In the genomic region with DNA sequence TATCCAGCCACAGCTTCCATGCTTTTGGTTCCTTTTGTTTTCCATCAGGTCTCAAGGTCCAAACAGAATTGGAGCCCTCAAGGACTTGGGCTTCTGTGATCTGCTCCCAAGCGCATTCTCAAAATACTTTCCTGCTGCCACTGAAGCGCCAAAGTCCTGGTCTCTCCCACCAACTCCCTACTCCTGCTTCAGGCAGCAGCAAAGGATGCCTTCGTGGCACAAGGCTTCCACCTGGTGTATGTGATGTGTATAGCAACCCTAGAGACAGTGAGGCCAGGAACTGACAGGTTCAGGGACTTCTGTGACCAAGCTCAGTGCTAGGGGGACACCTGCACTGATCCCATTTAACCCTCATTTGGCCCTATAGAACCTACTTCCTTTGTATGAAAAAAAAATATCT, we compare ENCODE assay signal across 9 mouse cellular contexts. TPM values are rescaled to one million over a fixed set of nuclear protein-coding genes. Genes with fewer than 3 reads are reported as not detected.
DNase-seq lines count a peak whose midpoint lies in the region; ATAC-seq and TF ChIP-seq lines count a peak whose summit lies in the region.
"Had no signal": no experiment of that assay in that cellular context is flagged by ENCODE, and none has a peak within 500 bp of the region (broad histone marks: within the 10 kb centered on the region; RNA-seq: fewer than 3 reads in every experiment).

No protein-coding gene starts in this region.

- TF ChIP-seq POLR2A in limb, embryonic 14.5 days (IDR thresholded peaks at IDR 0.05; ENCODE audit: borderline replicate concordance, extremely low read depth, insufficient read depth, insufficient read length) = no peak

- no peak for ATAC-seq in hindbrain, embryonic 13.5 days (ENCODE audit: low FRiP score)
- ATAC-seq in hindbrain, embryonic 11.5 days (ENCODE audit: low FRiP score) = 0 out of 2 replicates have a peak, but pooled peaks have one; percentile 33
- no peak; the same call in 1 of the 2 replicates for ATAC-seq in limb, embryonic 14.5 days (ENCODE audit: low FRiP score, low read depth)

- no peaks in the 10 kb centered on the region for H3K9me3 ChIP-seq in hindbrain, embryonic 10.5 days
- no peaks in the 10 kb centered on the region for H3K9me3 ChIP-seq in hindbrain, embryonic 13.5 days
- H3K9me3 ChIP-seq in ES-E14 (ENCODE audit: control insufficient read depth, insufficient read depth, low read depth, low read length) = no peaks in the 10 kb centered on the region
- no peaks in the 10 kb centered on the region for H3K9me3 ChIP-seq in hindbrain, embryonic 11.5 days (ENCODE audit: control insufficient read depth, low read length)
- H3K9me3 ChIP-seq in limb, embryonic 14.5 days (ENCODE audit: control insufficient read depth, low read length) = no peaks in the 10 kb centered on the region

- no peak overlapping the region for H3K4me3 ChIP-seq in hindbrain, embryonic 10.5 days
- H3K4me3 ChIP-seq in hindbrain, embryonic 13.5 days = no peak overlapping the region
- no peak overlapping the region for H3K4me3 ChIP-seq in ES-E14 (ENCODE audit: insufficient read depth in 1 of 2, low read depth in 1 of 2, low read length in 2 of 2, poor library complexity in 1 of 2, severe bottlenecking in 1 of 2)
- H3K4me3 ChIP-seq in hindbrain, embryonic 11.5 days (ENCODE audit: low read depth, low read length) = no peak overlapping the region
- no peak overlapping the region for H3K4me3 ChIP-seq in limb, embryonic 14.5 days (replicated peaks; ENCODE audit: low read length)

- WGBS in hindbrain, embryonic 10.5 days = 14% methylated on average over 3 of the region's 3 CpGs
- WGBS in hindbrain, embryonic 13.5 days = 21% methylated on average over 3 of the region's 3 CpGs
- WGBS in hindbrain, embryonic 11.5 days = 13% methylated on average over 3 of the region's 3 CpGs
- 17% methylated on average over 3 of the region's 3 CpGs for WGBS in limb, embryonic 14.5 days

- H3K9ac ChIP-seq in hindbrain, embryonic 13.5 days = no peak overlapping the region
- no peak overlapping the region for H3K9ac ChIP-seq in ES-E14 (ENCODE audit: insufficient read depth, low read depth, low read length, poor library complexity, severe bottlenecking)
- H3K9ac ChIP-seq in hindbrain, embryonic 11.5 days (ENCODE audit: low read depth, low read length) = no peak overlapping the region
- no peak overlapping the region for H3K9ac ChIP-seq in limb, embryonic 14.5 days (ENCODE audit: low read depth, low read length, severe bottlenecking)

- peaks cover 12% of the 10 kb centered on the region for H3K4me1 ChIP-seq in hindbrain, embryonic 10.5 days (replicated peaks)
- H3K4me1 ChIP-seq in hindbrain, embryonic 13.5 days (replicated peaks) = peaks cover 14% of the 10 kb centered on the region
- no peaks in the 10 kb centered on the region for H3K4me1 ChIP-seq in ES-E14 (ENCODE audit: control insufficient read depth in 2 of 2, insufficient read depth in 2 of 2, low read length in 2 of 2, poor library complexity in 1 of 2)
- no peaks in the 10 kb centered on the region for H3K4me1 ChIP-seq in hindbrain, embryonic 11.5 days (replicated peaks; ENCODE audit: control insufficient read depth, insufficient read depth, low read length)
- no peaks in the 10 kb centered on the region for H3K4me1 ChIP-seq in limb, embryonic 14.5 days (ENCODE audit: control insufficient read depth, insufficient read depth, low read length)

- no peak overlapping the region for H3K27ac ChIP-seq in hindbrain, embryonic 10.5 days
- H3K27ac ChIP-seq in hindbrain, embryonic 13.5 days = no peak overlapping the region
- no peak overlapping the region for H3K27ac ChIP-seq in ES-E14 (ENCODE audit: insufficient read depth, low read depth, low read length, poor library complexity, severe bottlenecking)
- H3K27ac ChIP-seq in hindbrain, embryonic 11.5 days (ENCODE audit: low read depth, low read length) = no peak overlapping the region
- H3K27ac ChIP-seq in limb, embryonic 14.5 days (replicated peaks; ENCODE audit: low read depth, low read length) = no peak overlapping the region

- no peak overlapping the region for H3K4me2 ChIP-seq in hindbrain, embryonic 13.5 days
- no peak overlapping the region for H3K4me2 ChIP-seq in hindbrain, embryonic 11.5 days (replicated peaks; ENCODE audit: low read depth, low read length)
- no peak overlapping the region for H3K4me2 ChIP-seq in limb, embryonic 14.5 days (replicated peaks; ENCODE audit: low read depth, low read length, severe bottlenecking)

- H3K27me3 ChIP-seq in hindbrain, embryonic 10.5 days (ENCODE audit: insufficient read depth, poor library complexity, severe bottlenecking) = peaks cover 25% of the 10 kb centered on the region
- H3K27me3 ChIP-seq in hindbrain, embryonic 13.5 days = peaks cover 22% of the 10 kb centered on the region
- H3K27me3 ChIP-seq in hindbrain, embryonic 11.5 days (ENCODE audit: control insufficient read depth, insufficient read depth, low read length) = peaks cover 2% of the 10 kb centered on the region; the same call in 1 of the 2 replicates
- 0 out of 2 replicates have a peak, but pooled peaks cover 3% of the 10 kb centered on the region for H3K27me3 ChIP-seq in limb, embryonic 14.5 days (ENCODE audit: control insufficient read depth, insufficient read depth, low read length)

- in situ Hi-C loops in ES-E14 (cut with MboI; ENCODE audit: low sequenced_read_pairs in 2 of 2, unreplicated experiment in 2 of 2) = loop anchor here in 1 of 2 experiments (10.0 kb wide), 1 partner anchor 259 kb away; no protein-coding TSS in a partner anchor

- DNase-seq in hindbrain, embryonic 10.5 days (ENCODE audit: low spot score) = peak; percentile 44
- DNase-seq in ES-E14 (ENCODE audit: low read depth, low spot score) = peak; percentile 19
- DNase-seq in cerebellum, adult 9-11 months = peak; percentile 20
- DNase-seq in hindbrain, embryonic 11.5 days (ENCODE audit: low spot score) = peak; percentile 67
- peak; percentile 27 for DNase-seq in limb, embryonic 14.5 days (ENCODE audit: low spot score)
- peak; percentile 48 for DNase-seq in retina, postnatal 7 days (ENCODE audit: low read depth, low spot score)
- DNase-seq in urinary bladder, postnatal 10 days (ENCODE audit: low spot score) = no peak

- no peaks in the 10 kb centered on the region for H3K36me3 ChIP-seq in hindbrain, embryonic 10.5 days
- no peaks in the 10 kb centered on the region for H3K36me3 ChIP-seq in hindbrain, embryonic 13.5 days
- H3K36me3 ChIP-seq in ES-E14 (ENCODE audit: control insufficient read depth, insufficient read depth, low read length, poor library complexity, severe bottlenecking) = no peaks in the 10 kb centered on the region
- H3K36me3 ChIP-seq in hindbrain, embryonic 11.5 days (ENCODE audit: control insufficient read depth, insufficient read depth, low read length) = no peaks in the 10 kb centered on the region
- no peaks in the 10 kb centered on the region for H3K36me3 ChIP-seq in limb, embryonic 14.5 days (ENCODE audit: control insufficient read depth, insufficient read depth, low read length)

TF ChIP-seq in ES-E14, 5 proteins besides CTCF, POLR2A, EP300 and RAD21:
- TF ChIP-seq ZC3H11A (IDR thresholded peaks at IDR 0.05; ENCODE audit: borderline replicate concordance, low read depth, low read length) = 0 out of 2 replicates have a peak, but pooled peaks have one; percentile 26
- no peak for TF ChIP-seq HCFC1 (IDR thresholded peaks at IDR 0.05; ENCODE audit: borderline replicate concordance, insufficient read depth, low read length)

RNA-seq across cellular contexts. Expression of a gene that starts 54.0 kb away (rescaled TPM):
- 0.16 and 0.22 TPM in 2 replicates for polyA plus RNA-seq in hindbrain, embryonic 10.5 days (2016; fragmentation: Nextera tagmentation; extraction: Ambion mirVana)
- 0.47 and 0.73 TPM in 2 replicates for polyA plus RNA-seq in hindbrain, embryonic 13.5 days (2015; fragmentation: Nextera tagmentation; extraction: Ambion mirVana)
- total RNA-seq in ES-E14 (2012; rRNA removed) = 0.94 and 1.2 TPM in 2 replicates
- 0.08 and 0.35 TPM in 2 replicates for polyA plus RNA-seq in hindbrain, embryonic 11.5 days (2014; fragmentation: Nextera tagmentation; extraction: Ambion mirVana)
- 0.04 and 0.11 TPM in 2 replicates for polyA plus RNA-seq in limb, embryonic 14.5 days (2012; rRNA removed)
- polyA plus RNA-seq in limb, embryonic 14.5 days (2014; fragmentation: Nextera tagmentation; extraction: Ambion mirVana) = 0.11 TPM in 1 of 2 replicates, not detected in the other
- polyA plus RNA-seq: stomach, embryonic 14.5 days had no signal
